Mouse (Mus musculus) hindbrain, embryonic 15.5 days (tissue): ENCODE data around the gene Tmem186. TPM values are rescaled to one million over a fixed set of nuclear protein-coding genes. Genes with fewer than 3 reads are reported as not detected.

Experiments used
- ATAC-seq: fragments of 200-750 bp; cut with Nextera tagmentation; 2 replicates; pipeline ENCODE4 v1.8.0; 2017; ENCODE audit warnings: low read depth, moderate number of reproducible peaks, moderate TSS enrichment; ENCODE audit not compliant: low FRiP score
- H3K27ac ChIP-seq: fragments of 300-500 bp; sonication (generic); replicated peaks from 2 replicates; pipeline ENCODE4 v1.5.1; 2015; ENCODE audit warnings: mild to moderate bottlenecking, inconsistent platforms
- H3K27me3 ChIP-seq: fragments of 300-500 bp; sonication (generic); 2 replicates; pipeline ENCODE4 v1.6.1; 2015; ENCODE audit warnings: control low read depth, inconsistent platforms
- H3K36me3 ChIP-seq: fragments of 300-500 bp; sonication (generic); 2 replicates; pipeline ENCODE4 v1.6.1; 2015; ENCODE audit warnings: control low read depth, inconsistent platforms
- H3K4me1 ChIP-seq: fragments of 300-500 bp; sonication (generic); replicated peaks from 2 replicates; pipeline ENCODE4 v1.6.1; 2015; ENCODE audit warnings: control low read depth, inconsistent platforms
- H3K4me2 ChIP-seq: fragments of 300-500 bp; sonication (generic); 2 replicates; pipeline ENCODE4 v1.6.1; 2015; ENCODE audit warnings: moderate library complexity, mild to moderate bottlenecking, inconsistent platforms
- H3K4me3 ChIP-seq: fragments of 300-500 bp; sonication (generic); 2 replicates; pipeline ENCODE4 v1.5.1; 2015; ENCODE audit warnings: mild to moderate bottlenecking, inconsistent platforms
- H3K9ac ChIP-seq: fragments of 300-500 bp; sonication (generic); 2 replicates; pipeline ENCODE4 v1.6.1; 2015; ENCODE audit warnings: inconsistent platforms
- H3K9me3 ChIP-seq: fragments of 300-500 bp; sonication (generic); 2 replicates; pipeline ENCODE4 v1.6.1; 2016; ENCODE audit warnings: control low read depth, inconsistent platforms
- WGBS: fragments of 180-500 bp; shearing (Covaris S2); methylation state at CpG from one replicate; pipeline ENCODE4 v1.1.7; 2015; 5-methylcytosine and 5-hydroxymethylcytosine counted together
- microRNA-seq: library from miRNA; unstranded; fragments of <30 nt; microRNA quantifications from one replicate; pipeline ENCODE4, GENCODE M21; 2016
- polyA plus RNA-seq: library from polyadenylated mRNA; unstranded; fragments of >200 nt; fragmentation: Nextera tagmentation; extraction: Ambion mirVana; gene quantifications from 2 replicates; pipeline ENCODE4 v1.2.1, GENCODE M21; 2015

The Tmem186 gene
- polyA plus RNA-seq, 1 experiment from 2014 or later: 20.2 TPM

- H3K9me3 ChIP-seq: no peaks in the 10 kb centered on the region
- no peaks in the 10 kb centered on the region for H3K27me3 ChIP-seq
- no peak for ATAC-seq
- WGBS: 62% methylated on average over 4 of the region's 4 CpGs
- no peak overlapping the region for H3K27ac ChIP-seq
- no peak overlapping the region for H3K4me3 ChIP-seq
- no peaks in the 10 kb centered on the region for H3K4me1 ChIP-seq
- H3K36me3 ChIP-seq: 0 out of 2 replicates have a peak, but pooled peaks cover 4% of the 10 kb centered on the region
- H3K9ac ChIP-seq: no peak overlapping the region
- H3K4me2 ChIP-seq: no peak overlapping the region
These were observed 42.1 kb downstream of the Tmem186 start for GRCm38 (mm10) chr16:8595411-8595810.

GRCm38 (mm10) chr16:8585056-8585455, 52.5 kb downstream of the Tmem186 start:
- Histone ChIP-seq H3K4me1 (no peaks in the 10 kb centered on the region), H3K9me3 (no peaks in the 10 kb centered on the region), H3K27me3 (no peaks in the 10 kb centered on the region), H3K27ac (no peak overlapping the region), H3K36me3 (peaks cover 47% of the 10 kb centered on the region), H3K4me2 (no peak overlapping the region), H3K4me3 (no peak overlapping the region), H3K9ac (no peak overlapping the region)
- no peak for ATAC-seq
- WGBS: 80% methylated on average over 5 of the region's 5 CpGs

GRCm38 (mm10) chr16:8584248-8584647, 53.3 kb downstream of the Tmem186 start:
- H3K4me2 ChIP-seq: no peak overlapping the region
- H3K9me3 ChIP-seq: no peaks in the 10 kb centered on the region
- no peaks in the 10 kb centered on the region for H3K27me3 ChIP-seq
- H3K36me3 ChIP-seq: peaks cover 39% of the 10 kb centered on the region
- H3K9ac ChIP-seq: no peak overlapping the region
- WGBS: 22% methylated on average over 1 of the region's 1 CpGs
- no peak overlapping the region for H3K27ac ChIP-seq
- no peak overlapping the region for H3K4me3 ChIP-seq
- no peak for ATAC-seq
- no peaks in the 10 kb centered on the region for H3K4me1 ChIP-seq

Small RNA genes lying within 50 kb of the gene (microRNA-seq; reads per million reads assigned to microRNA genes)
- not detected for gene Gm22137

Other genes with a start within 250 kb of the Tmem186 start
- 0.77 and 0.79 TPM in 2 replicates for gene Tmem114, start 212.6 kb downstream of the Tmem186 start, polyA plus RNA-seq
- 43.8 and 51.7 TPM in 2 replicates for gene Mettl22, start 166.9 kb downstream of the Tmem186 start, polyA plus RNA-seq
- 82.8 and 85.6 TPM in 2 replicates for gene Abat, start 124.3 kb downstream of the Tmem186 start, polyA plus RNA-seq
- gene Pmm2, start within 50 bp of the Tmem186 start, polyA plus RNA-seq: 39.0 and 39.7 TPM in 2 replicates
- 171 and 178 TPM in 2 replicates for gene Carhsp1, start 34.4 kb upstream of the Tmem186 start, polyA plus RNA-seq
- gene Gm5767, start 43.1 kb upstream of the Tmem186 start, polyA plus RNA-seq: not detected in 2 replicates
- gene Usp7, start 154.6 kb upstream of the Tmem186 start, polyA plus RNA-seq: 29.2 TPM in 2 replicates
- gene 1810013L24Rik, start 192.4 kb upstream of the Tmem186 start, polyA plus RNA-seq: 28.6 and 29.2 TPM in 2 replicates